Mouse (Mus musculus) bone marrow macrophage, adult 2 months (primary cell): Measurements from ENCODE around the gene Sesn3.

Experiments used
- CTCF ChIP-seq: IDR thresholded peaks from 2 replicates; pipeline ENCODE4 v1.5.1; 2012; ENCODE audit warnings: low read depth, mild to moderate bottlenecking, low read length, moderate library complexity
- POLR2A ChIP-seq: IDR thresholded peaks from 2 replicates; pipeline ENCODE4 v1.6.1; 2012; ENCODE audit warnings: mild to moderate bottlenecking, low read depth, low read length, borderline replicate concordance

GRCm38 (mm10) chr9:14299819-14300218 is 25.0 kb downstream of the Sesn3 start:
- no peak for TF ChIP-seq CTCF
- TF ChIP-seq POLR2A: no peak
